Mouse (Mus musculus) neural tube, embryonic 12.5 days (tissue): ENCODE measurements around the gene Nudt13. TPM values are rescaled to one million over a fixed set of nuclear protein-coding genes. Genes with fewer than 3 reads are reported as not detected.

Experiments used
- ATAC-seq: fragments of 200-750 bp; cut with Nextera tagmentation; 2 replicates; pipeline ENCODE4 v1.8.0; 2017; ENCODE audit warnings: low read depth, mild to moderate bottlenecking, moderate TSS enrichment, moderate library complexity; ENCODE audit not compliant: low FRiP score
- H3K27ac ChIP-seq: fragments of 300-500 bp; sonication (generic); 2 replicates; pipeline ENCODE4 v1.5.1; 2016
- H3K27me3 ChIP-seq: fragments of 300-500 bp; sonication (generic); replicated peaks from 2 replicates; pipeline ENCODE4 v1.6.1; 2016; ENCODE audit warnings: mild to moderate bottlenecking
- H3K36me3 ChIP-seq: fragments of 300-500 bp; sonication (generic); 2 replicates; pipeline ENCODE4 v1.6.1; 2016; ENCODE audit warnings: mild to moderate bottlenecking
- H3K4me1 ChIP-seq: fragments of 300-500 bp; sonication (generic); 2 replicates; pipeline ENCODE4 v1.6.1; 2016
- H3K4me2 ChIP-seq: fragments of 300-500 bp; sonication (generic); replicated peaks from 2 replicates; pipeline ENCODE4 v1.6.1; 2016; ENCODE audit warnings: mild to moderate bottlenecking
- H3K4me3 ChIP-seq: fragments of 300-500 bp; sonication (generic); 2 replicates; pipeline ENCODE4 v1.5.1; 2016
- H3K9ac ChIP-seq: fragments of 300-500 bp; sonication (generic); 2 replicates; pipeline ENCODE4 v1.6.1; 2016; ENCODE audit warnings: mild to moderate bottlenecking
- H3K9me3 ChIP-seq: fragments of 300-500 bp; sonication (generic); 2 replicates; pipeline ENCODE4 v1.6.1; 2016; ENCODE audit warnings: mild to moderate bottlenecking
- WGBS: fragments of 180-500 bp; shearing (Covaris S2); methylation state at CpG from one replicate; pipeline ENCODE4 v1.1.7; 2016; 5-methylcytosine and 5-hydroxymethylcytosine counted together
- polyA plus RNA-seq: library from polyadenylated mRNA; unstranded; fragments of >200 nt; fragmentation: Nextera tagmentation; extraction: Ambion mirVana; gene quantifications from 2 replicates; pipeline ENCODE4 v1.2.1, GENCODE M21; 2016

The Nudt13 gene
- polyA plus RNA-seq, result 10.1 and 10.7 TPM in 2 replicates

GRCm38 (mm10) chr14:20294117-20294892 is at the start of gene Nudt13:
TSS of gene Nudt13 (plus strand) at chr14:20294697.
- Histone ChIP-seq H3K27ac (no peak within 1 kb of the TSS), H3K36me3 (no peaks in the 10 kb centered on the region), H3K27me3 (no peaks in the 10 kb centered on the region), H3K9me3 (no peaks in the 10 kb centered on the region), H3K4me1 (peaks cover 4% of the 10 kb centered on the region; the same call in 1 of the 2 replicates), H3K4me2 (peak within 1 kb of the TSS; percentile 63), H3K4me3 (peak within 1 kb of the TSS; percentile 46), H3K9ac (no peak within 1 kb of the TSS)
- peak; percentile 95 for ATAC-seq
- WGBS, result 24% methylated on average over 14 of the region's 14 CpGs

GRCm38 (mm10) chr14:20245318-20245717 is 49.2 kb upstream of the Nudt13 start:
- Histone ChIP-seq H3K4me2 (no peak overlapping the region), H3K4me1 (peaks cover 6% of the 10 kb centered on the region; the same call in 1 of the 2 replicates), H3K9me3 (no peaks in the 10 kb centered on the region), H3K36me3 (no peaks in the 10 kb centered on the region), H3K27ac (no peak overlapping the region), H3K4me3 (no peak overlapping the region), H3K9ac (no peak overlapping the region), H3K27me3 (no peaks in the 10 kb centered on the region)
- WGBS, result 77% methylated on average over 2 of the region's 2 CpGs
- ATAC-seq, result no peak

GRCm38 (mm10) chr14:20245861-20246260 is 48.6 kb upstream of the Nudt13 start:
- H3K9me3 ChIP-seq, result no peaks in the 10 kb centered on the region
- no peak overlapping the region for H3K4me2 ChIP-seq
- no peak overlapping the region for H3K9ac ChIP-seq
- no peak overlapping the region for H3K4me3 ChIP-seq
- H3K36me3 ChIP-seq, result no peaks in the 10 kb centered on the region
- 79% methylated on average over 5 of the region's 5 CpGs for WGBS
- no peak overlapping the region for H3K27ac ChIP-seq
- no peaks in the 10 kb centered on the region for H3K27me3 ChIP-seq
- ATAC-seq, result no peak
- H3K4me1 ChIP-seq, result peaks cover 6% of the 10 kb centered on the region; the same call in 1 of the 2 replicates

- Histone ChIP-seq H3K27ac (no peak overlapping the region), H3K36me3 (no peaks in the 10 kb centered on the region), H3K9me3 (no peaks in the 10 kb centered on the region), H3K4me1 (peaks cover 6% of the 10 kb centered on the region; the same call in 1 of the 2 replicates), H3K4me3 (no peak overlapping the region), H3K27me3 (no peaks in the 10 kb centered on the region), H3K9ac (no peak overlapping the region), H3K4me2 (no peak overlapping the region)
- ATAC-seq, result no peak
- WGBS, result 74% methylated on average over 11 of the region's 11 CpGs
Observed at GRCm38 (mm10) chr14:20246811-20247266, 47.7 kb upstream of the Nudt13 start.

- Histone ChIP-seq H3K27ac (no peak overlapping the region), H3K4me3 (no peak overlapping the region), H3K9me3 (no peaks in the 10 kb centered on the region), H3K4me1 (peaks cover 6% of the 10 kb centered on the region; the same call in 1 of the 2 replicates), H3K4me2 (no peak overlapping the region), H3K27me3 (no peaks in the 10 kb centered on the region), H3K36me3 (no peaks in the 10 kb centered on the region), H3K9ac (no peak overlapping the region)
- 97% methylated on average over 3 of the region's 3 CpGs for WGBS
- ATAC-seq, result no peak
Observed at GRCm38 (mm10) chr14:20248001-20248400, 46.5 kb upstream of the Nudt13 start.

- Histone ChIP-seq H3K27me3 (no peaks in the 10 kb centered on the region), H3K9me3 (no peaks in the 10 kb centered on the region), H3K4me1 (peaks cover 6% of the 10 kb centered on the region; the same call in 1 of the 2 replicates), H3K4me3 (no peak overlapping the region), H3K36me3 (no peaks in the 10 kb centered on the region), H3K4me2 (no peak overlapping the region), H3K27ac (no peak overlapping the region), H3K9ac (no peak overlapping the region)
- 74% methylated on average over 14 of the region's 14 CpGs for WGBS
- ATAC-seq, result no peak
Observed at GRCm38 (mm10) chr14:20250237-20251171, 44.0 kb upstream of the Nudt13 start.

GRCm38 (mm10) chr14:20258185-20259113 is 36.0 kb upstream of the Nudt13 start:
- Histone ChIP-seq H3K27me3 (no peaks in the 10 kb centered on the region; the same call in 1 of the 2 replicates), H3K27ac (no peak overlapping the region), H3K9ac (no peak overlapping the region), H3K36me3 (no peaks in the 10 kb centered on the region), H3K4me2 (no peak overlapping the region), H3K9me3 (no peaks in the 10 kb centered on the region), H3K4me1 (no peaks in the 10 kb centered on the region), H3K4me3 (no peak overlapping the region)
- peak; percentile 81 for ATAC-seq
- 57% methylated on average over 8 of the region's 8 CpGs for WGBS

GRCm38 (mm10) chr14:20262346-20262745 is 32.2 kb upstream of the Nudt13 start:
- Histone ChIP-seq H3K27me3 (no peaks in the 10 kb centered on the region; the same call in 1 of the 2 replicates), H3K4me3 (no peak overlapping the region), H3K4me1 (no peaks in the 10 kb centered on the region), H3K4me2 (no peak overlapping the region), H3K9me3 (no peaks in the 10 kb centered on the region), H3K36me3 (no peaks in the 10 kb centered on the region), H3K27ac (no peak overlapping the region), H3K9ac (no peak overlapping the region)
- 74% methylated on average over 4 of the region's 4 CpGs for WGBS
- ATAC-seq, result no peak

- Histone ChIP-seq H3K9me3 (no peaks in the 10 kb centered on the region), H3K9ac (no peak overlapping the region), H3K4me2 (no peak overlapping the region), H3K4me1 (no peaks in the 10 kb centered on the region), H3K4me3 (no peak overlapping the region), H3K36me3 (no peaks in the 10 kb centered on the region), H3K27ac (no peak overlapping the region), H3K27me3 (no peaks in the 10 kb centered on the region)
- no peak for ATAC-seq
- 89% methylated on average over 6 of the region's 6 CpGs for WGBS
Observed at GRCm38 (mm10) chr14:20268421-20268820, 26.1 kb upstream of the Nudt13 start.

- Histone ChIP-seq H3K9me3 (no peaks in the 10 kb centered on the region), H3K4me3 (no peak within 1 kb of the TSS), H3K4me1 (no peaks in the 10 kb centered on the region), H3K27ac (no peak within 1 kb of the TSS), H3K9ac (no peak within 1 kb of the TSS), H3K4me2 (no peak within 1 kb of the TSS), H3K27me3 (no peaks in the 10 kb centered on the region), H3K36me3 (no peaks in the 10 kb centered on the region)
- ATAC-seq, result no peak
- 81% methylated on average over 6 of the region's 6 CpGs for WGBS
Observed at GRCm38 (mm10) chr14:20269082-20269809, 25.3 kb upstream of the Nudt13 start, which contains the start of gene Kcnk16. TSS of gene Kcnk16 (minus strand) at chr14:20269199.

- H3K9ac ChIP-seq, result no peak overlapping the region
- WGBS, result 45% methylated on average over 4 of the region's 4 CpGs
Observed at GRCm38 (mm10) chr14:20291391-20291790, 3.1 kb upstream of the Nudt13 start.

More at GRCm38 (mm10) chr14:20291391-20291790, 3.1 kb upstream of the Nudt13 start:
- Histone ChIP-seq H3K4me2 (no peak overlapping the region), H3K27me3 (no peaks in the 10 kb centered on the region), H3K4me1 (peaks cover 4% of the 10 kb centered on the region; the same call in 1 of the 2 replicates), H3K4me3 (no peak overlapping the region), H3K27ac (no peak overlapping the region), H3K36me3 (no peaks in the 10 kb centered on the region), H3K9me3 (no peaks in the 10 kb centered on the region)
- no peak for ATAC-seq
